Mouse (Mus musculus): ENCODE results near the gene Sesn1. TPM values are rescaled to one million over a fixed set of nuclear protein-coding genes. Genes with fewer than 3 reads are reported as not detected.

The Sesn1 gene
- total and polyA plus RNA-seq, 2 experiments from 2014 or later, result 35.9 to 43.9 TPM

- H3K9ac ChIP-seq (replicated peaks; ENCODE audit: low read length), result no peak overlapping the region
- no peak for DNase-seq (ENCODE audit: low spot score)
- H3K4me1 ChIP-seq (ENCODE audit: insufficient read depth, low read length), result no peaks in the 10 kb centered on the region
- no peaks in the 10 kb centered on the region for H3K9me3 ChIP-seq (ENCODE audit: low read length)
- H3K4me3 ChIP-seq (ENCODE audit: low read length), result no peak overlapping the region
- 89% methylated on average over 4 of the region's 4 CpGs for WGBS
- no peak for TF ChIP-seq CTCF (IDR thresholded peaks at IDR 0.05; ENCODE audit: low read depth)
- ATAC-seq, result no peak
- no peak overlapping the region for H3K27ac ChIP-seq
- no peaks in the 10 kb centered on the region for H3K27me3 ChIP-seq (ENCODE audit: insufficient read depth, low read length)
- H3K4me2 ChIP-seq (ENCODE audit: low read depth, low read length), result no peak overlapping the region
- H3K36me3 ChIP-seq (ENCODE audit: insufficient read depth, low read length), result no peaks in the 10 kb centered on the region
Measured at GRCm38 (mm10) chr10:41825996-41826395, 16.3 kb downstream of the Sesn1 start.

- Histone ChIP-seq H3K27me3 (ENCODE audit: insufficient read depth, low read length) (no peaks in the 10 kb centered on the region), H3K9ac (replicated peaks; ENCODE audit: low read length) (no peak overlapping the region), H3K36me3 (ENCODE audit: insufficient read depth, low read length) (no peaks in the 10 kb centered on the region), H3K4me1 (ENCODE audit: insufficient read depth, low read length) (no peaks in the 10 kb centered on the region), H3K9me3 (ENCODE audit: low read length) (no peaks in the 10 kb centered on the region), H3K27ac (no peak overlapping the region), H3K4me3 (ENCODE audit: low read length) (no peak overlapping the region), H3K4me2 (ENCODE audit: low read depth, low read length) (no peak overlapping the region)
- no peak for TF ChIP-seq CTCF (IDR thresholded peaks at IDR 0.05; ENCODE audit: low read depth)
- 93% methylated on average over 6 of the region's 6 CpGs for WGBS
- DNase-seq (ENCODE audit: low spot score) (no peak), ATAC-seq (no peak)
Measured at GRCm38 (mm10) chr10:41826526-41827116, 16.9 kb downstream of the Sesn1 start.

DNA sequence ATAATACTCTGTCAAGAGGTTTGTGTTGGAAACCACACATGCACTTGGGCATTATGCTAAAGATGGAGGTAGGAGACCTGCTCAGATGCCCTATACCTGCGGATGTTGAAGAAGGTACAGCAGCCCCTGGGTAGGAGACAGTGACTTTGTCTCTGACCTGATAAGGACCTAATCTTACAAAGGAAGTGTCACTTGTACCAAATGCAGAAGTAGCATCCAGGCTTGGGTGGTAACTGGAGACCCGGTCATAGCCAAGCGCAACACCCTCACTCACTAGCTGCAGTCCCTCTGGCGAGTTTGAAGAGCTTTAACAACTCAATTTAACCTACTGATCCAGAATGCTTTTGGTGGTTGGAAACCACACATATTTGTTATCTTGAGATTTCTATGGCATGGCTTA lies 18.0 kb downstream of the Sesn1 start:
- WGBS, result 96% methylated on average over 4 of the region's 4 CpGs

GRCm38 (mm10) chr10:41829191-41829590 lies 19.5 kb downstream of the Sesn1 start:
- Histone ChIP-seq H3K36me3 (ENCODE audit: insufficient read depth, low read length) (no peaks in the 10 kb centered on the region), H3K9me3 (ENCODE audit: low read length) (no peaks in the 10 kb centered on the region), H3K9ac (replicated peaks; ENCODE audit: low read length) (no peak overlapping the region), H3K27me3 (ENCODE audit: insufficient read depth, low read length) (no peaks in the 10 kb centered on the region), H3K4me2 (ENCODE audit: low read depth, low read length) (no peak overlapping the region), H3K4me1 (ENCODE audit: insufficient read depth, low read length) (no peaks in the 10 kb centered on the region), H3K27ac (no peak overlapping the region), H3K4me3 (ENCODE audit: low read length) (no peak overlapping the region)
- 69% methylated on average over 5 of the region's 5 CpGs for WGBS
- ATAC-seq (no peak), DNase-seq (ENCODE audit: low spot score) (no peak)
- TF ChIP-seq CTCF (IDR thresholded peaks at IDR 0.05; ENCODE audit: low read depth), result no peak

More for the DNA sequence above, 18.0 kb downstream of the Sesn1 start:
- Histone ChIP-seq H3K4me1 (ENCODE audit: insufficient read depth, low read length) (no peaks in the 10 kb centered on the region), H3K27ac (no peak overlapping the region), H3K9ac (replicated peaks; ENCODE audit: low read length) (no peak overlapping the region), H3K4me3 (ENCODE audit: low read length) (no peak overlapping the region), H3K9me3 (ENCODE audit: low read length) (no peaks in the 10 kb centered on the region), H3K27me3 (ENCODE audit: insufficient read depth, low read length) (no peaks in the 10 kb centered on the region), H3K4me2 (ENCODE audit: low read depth, low read length) (no peak overlapping the region), H3K36me3 (ENCODE audit: insufficient read depth, low read length) (no peaks in the 10 kb centered on the region)
- no peak for TF ChIP-seq CTCF (IDR thresholded peaks at IDR 0.05; ENCODE audit: low read depth)
- ATAC-seq (no peak), DNase-seq (ENCODE audit: low spot score) (no peak)

DNA sequence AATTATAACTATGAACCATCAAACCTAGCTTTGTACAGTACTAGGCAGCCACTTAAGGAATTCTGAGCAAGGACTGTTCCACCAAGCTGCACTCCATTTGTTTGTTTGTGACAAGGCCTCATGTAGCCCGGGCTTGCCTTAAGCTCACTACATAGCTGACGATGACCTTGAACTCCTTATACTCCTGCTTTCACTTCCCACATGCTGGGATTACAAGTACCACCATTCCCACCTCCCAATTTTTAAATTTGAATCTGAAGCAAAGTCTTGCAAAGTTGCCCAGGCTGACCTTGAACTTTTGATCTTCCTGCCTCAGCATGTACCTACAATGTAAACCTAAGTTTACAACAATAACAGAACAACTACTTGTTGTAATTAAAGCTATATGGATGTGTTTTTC lies 20.2 kb downstream of the Sesn1 start:
- H3K36me3 ChIP-seq (ENCODE audit: insufficient read depth, low read length), result no peaks in the 10 kb centered on the region
- no peak overlapping the region for H3K9ac ChIP-seq (replicated peaks; ENCODE audit: low read length)
- no peak for ATAC-seq
- no peaks in the 10 kb centered on the region for H3K27me3 ChIP-seq (ENCODE audit: insufficient read depth, low read length)
- 89% methylated on average over 2 of the region's 2 CpGs for WGBS
- no peak overlapping the region for H3K4me2 ChIP-seq (ENCODE audit: low read depth, low read length)
- DNase-seq (ENCODE audit: low spot score), result no peak
- no peak overlapping the region for H3K27ac ChIP-seq
- H3K9me3 ChIP-seq (ENCODE audit: low read length), result no peaks in the 10 kb centered on the region
- no peak for TF ChIP-seq CTCF (IDR thresholded peaks at IDR 0.05; ENCODE audit: low read depth)
- no peak overlapping the region for H3K4me3 ChIP-seq (ENCODE audit: low read length)
- H3K4me1 ChIP-seq (ENCODE audit: insufficient read depth, low read length), result no peaks in the 10 kb centered on the region

DNA sequence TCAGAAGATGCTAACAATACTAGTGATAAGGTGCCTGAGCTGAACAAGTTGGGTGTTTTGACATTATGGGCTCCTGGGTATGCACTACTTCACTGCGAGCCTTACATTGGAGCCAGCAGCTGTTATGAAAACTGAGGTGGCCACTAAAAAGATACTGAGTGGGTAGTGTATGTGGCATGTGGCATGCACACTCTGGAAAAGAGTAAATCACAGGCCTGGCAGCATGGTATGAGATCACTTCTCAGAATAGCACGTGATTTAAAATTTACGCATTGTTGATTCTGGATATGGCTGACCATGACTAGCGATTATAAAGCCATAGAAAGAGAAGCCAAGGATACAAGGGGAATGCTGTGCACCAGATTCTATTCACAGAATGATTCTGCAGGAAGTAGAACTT lies 20.7 kb downstream of the Sesn1 start:
- DNase-seq (ENCODE audit: low spot score) (no peak), ATAC-seq (0 out of 2 replicates have a peak, but pooled peaks have one; percentile 18)
- H3K27ac ChIP-seq, result no peak overlapping the region
- H3K9ac ChIP-seq (replicated peaks; ENCODE audit: low read length), result no peak overlapping the region
- H3K4me1 ChIP-seq (ENCODE audit: insufficient read depth, low read length), result no peaks in the 10 kb centered on the region
- no peak for TF ChIP-seq CTCF (IDR thresholded peaks at IDR 0.05; ENCODE audit: low read depth)
- H3K9me3 ChIP-seq (ENCODE audit: low read length), result no peaks in the 10 kb centered on the region
- 67% methylated on average over 4 of the region's 4 CpGs for WGBS
- no peaks in the 10 kb centered on the region for H3K27me3 ChIP-seq (ENCODE audit: insufficient read depth, low read length)
- H3K4me3 ChIP-seq (ENCODE audit: low read length), result no peak overlapping the region
- no peak overlapping the region for H3K4me2 ChIP-seq (ENCODE audit: low read depth, low read length)
- H3K36me3 ChIP-seq (ENCODE audit: insufficient read depth, low read length), result no peaks in the 10 kb centered on the region

GRCm38 (mm10) chr10:41830851-41831522 lies 21.3 kb downstream of the Sesn1 start:
- Histone ChIP-seq H3K9ac (replicated peaks; ENCODE audit: low read length) (no peak overlapping the region), H3K27me3 (ENCODE audit: insufficient read depth, low read length) (no peaks in the 10 kb centered on the region), H3K9me3 (ENCODE audit: low read length) (no peaks in the 10 kb centered on the region), H3K27ac (no peak overlapping the region), H3K4me1 (ENCODE audit: insufficient read depth, low read length) (no peaks in the 10 kb centered on the region), H3K36me3 (ENCODE audit: insufficient read depth, low read length) (no peaks in the 10 kb centered on the region), H3K4me2 (ENCODE audit: low read depth, low read length) (no peak overlapping the region), H3K4me3 (ENCODE audit: low read length) (no peak overlapping the region)
- 50% methylated on average over 9 of the region's 9 CpGs for WGBS
- ATAC-seq, result peak; percentile 64; the same call in 1 of the 2 replicates
- peak; percentile 90 for DNase-seq (ENCODE audit: low spot score)
- TF ChIP-seq CTCF (IDR thresholded peaks at IDR 0.05; ENCODE audit: low read depth), result peak; percentile 91
